In the genomic region with DNA sequence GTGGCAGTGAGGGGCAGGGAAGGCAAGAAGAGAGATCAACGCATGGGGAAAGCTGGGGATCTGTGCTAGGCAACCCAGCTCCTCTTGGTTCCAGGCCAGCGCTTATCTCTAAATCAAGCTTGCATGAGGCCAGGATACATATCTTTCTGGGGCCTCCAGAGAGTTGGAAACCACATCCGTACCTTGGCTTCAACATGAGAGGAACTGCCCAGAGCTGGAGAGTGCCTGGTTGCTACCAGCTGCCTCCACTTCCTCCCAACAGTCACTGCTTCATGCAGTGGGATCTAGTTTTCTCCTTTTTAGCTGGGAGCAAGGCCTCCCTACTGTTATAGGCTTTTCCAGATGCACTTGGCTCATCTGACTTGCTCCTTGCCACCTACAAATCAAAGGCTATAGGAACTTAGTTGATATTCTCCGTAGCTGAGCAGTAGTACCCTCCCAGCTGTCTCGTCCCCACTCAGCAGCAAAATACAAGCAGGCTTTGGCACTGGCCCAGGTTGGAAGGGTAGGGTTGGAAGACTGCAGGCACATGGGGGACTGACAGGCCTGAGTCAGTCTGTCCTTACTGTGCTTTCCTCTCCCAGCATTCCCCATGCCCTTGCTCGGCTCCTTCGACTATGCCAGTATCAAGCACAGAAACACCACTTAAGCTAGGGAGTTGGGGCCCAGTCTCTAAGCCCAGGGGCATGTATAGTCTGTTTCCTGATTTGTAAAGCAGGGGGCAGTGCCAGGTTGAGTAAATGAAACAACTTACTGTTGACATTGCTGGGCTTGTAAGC, we compare ENCODE assay signal across 10 mouse cellular contexts.
A peak's percentile ranks its signal among the peaks of the same experiment; 100 is the strongest.
DNase-seq lines count a peak whose midpoint lies in the region; ATAC-seq and TF ChIP-seq lines count a peak whose summit lies in the region.
"Had no signal": no experiment of that assay in that cellular context is flagged by ENCODE, and none has a peak within 500 bp of the region (broad histone marks: within the 10 kb centered on the region; RNA-seq: fewer than 3 reads in every experiment).

No protein-coding gene starts in this region.

- H3K9ac ChIP-seq in liver, embryonic 12.5 days = no peak overlapping the region
- H3K9ac ChIP-seq in hindbrain, embryonic 16.5 days (ENCODE audit: low read depth, low read length) = no peak overlapping the region
- H3K9ac ChIP-seq: heart, embryonic 15.5 days had no signal

- no peak overlapping the region for H3K4me2 ChIP-seq in liver, embryonic 12.5 days
- H3K4me2 ChIP-seq in hindbrain, embryonic 16.5 days (ENCODE audit: low read length) = no peak overlapping the region
- H3K4me2 ChIP-seq: heart, embryonic 15.5 days had no signal

- intact Hi-C loops in left cerebral cortex, postnatal 4 days (cut with DNase I) = no loop called here
- intact Hi-C loops in left cerebral cortex, adult 2 months (cut with DNase I) = no loop called here

- peaks cover 27% of the 10 kb centered on the region for H3K4me1 ChIP-seq in liver, embryonic 12.5 days
- H3K4me1 ChIP-seq in hindbrain, embryonic 16.5 days (ENCODE audit: control insufficient read depth, insufficient read depth, low read depth, low read length) = no peaks in the 10 kb centered on the region

- H3K9me3 ChIP-seq in liver, embryonic 12.5 days (replicated peaks) = no peaks in the 10 kb centered on the region
- no peaks in the 10 kb centered on the region for H3K9me3 ChIP-seq in hindbrain, embryonic 16.5 days (ENCODE audit: control insufficient read depth, low read length)
- H3K9me3 ChIP-seq: heart, embryonic 15.5 days had no signal

- H3K4me3 ChIP-seq in left cerebral cortex, adult 2 months = no peak overlapping the region
- no peak overlapping the region for H3K4me3 ChIP-seq in liver, embryonic 12.5 days
- no peak overlapping the region for H3K4me3 ChIP-seq in hindbrain, embryonic 16.5 days (ENCODE audit: low read length)
- H3K4me3 ChIP-seq: heart, embryonic 15.5 days had no signal

- no peaks in the 10 kb centered on the region for H3K27me3 ChIP-seq in liver, embryonic 12.5 days (replicated peaks)
- H3K27me3 ChIP-seq in hindbrain, embryonic 16.5 days (replicated peaks; ENCODE audit: control insufficient read depth, insufficient read depth, low read length) = no peaks in the 10 kb centered on the region
- H3K27me3 ChIP-seq: heart, embryonic 15.5 days had no signal

- H3K36me3 ChIP-seq in liver, embryonic 12.5 days = no peaks in the 10 kb centered on the region
- H3K36me3 ChIP-seq in hindbrain, embryonic 16.5 days (ENCODE audit: control insufficient read depth, insufficient read depth, low read length) = no peaks in the 10 kb centered on the region
- H3K36me3 ChIP-seq: heart, embryonic 15.5 days had no signal

- ATAC-seq in liver, embryonic 12.5 days = peak; percentile 65
- no peak for ATAC-seq in hindbrain, embryonic 16.5 days

- TF ChIP-seq CTCF in left cerebral cortex, adult 2 months (IDR thresholded peaks at IDR 0.05) = no peak

- peak; percentile 7 for DNase-seq in adrenal gland, postnatal 10 days
- DNase-seq in adrenal gland, adult 18-20 months (ENCODE audit: low spot score in 2 of 2) = no peak
- DNase-seq in left cerebral cortex, postnatal 4 days = peak; percentile 18
- DNase-seq in left cerebral cortex, adult 2 months (ENCODE audit: extremely low spot score in 1 of 2, low spot score in 2 of 2) = no peak
- DNase-seq in thymus, adult 18-20 months = peak; percentile 66 to 81
- DNase-seq in kidney, postnatal 4 days = no peak
- DNase-seq: cerebellum, adult 9-11 months had no signal

- H3K27ac ChIP-seq in left cerebral cortex, adult 2 months = no peak overlapping the region
- H3K27ac ChIP-seq in liver, embryonic 12.5 days = peak overlapping the region; percentile 38; the same call in 1 of the 2 replicates
- no peak overlapping the region for H3K27ac ChIP-seq in hindbrain, embryonic 16.5 days (ENCODE audit: low read depth, low read length)
- H3K27ac ChIP-seq: heart, embryonic 15.5 days had no signal

- 38% methylated on average over 7 of the region's 7 CpGs for WGBS in liver, embryonic 12.5 days (ENCODE audit: insufficient replicate concordance)
- WGBS in hindbrain, embryonic 16.5 days = 78% methylated on average over 7 of the region's 7 CpGs

Comparison
In these comparisons a context has a peak if more than half of its experiments do, and no peak if none do; other contexts are left out.
1. DNase-seq: peak in adrenal gland, postnatal 10 days (single experiment), left cerebral cortex, postnatal 4 days (single experiment) and thymus, adult 18-20 months (2 of 2); none in adrenal gland, adult 18-20 months (0 of 2), left cerebral cortex, adult 2 months (0 of 2) and kidney, postnatal 4 days (0 of 2).